Mouse (Mus musculus) heart, postnatal 36 days (tissue): Measurements from ENCODE around the gene Samhd1. TPM values are rescaled to one million over a fixed set of nuclear protein-coding genes. Genes with fewer than 3 reads are reported as not detected.

ENCODE experiments used
- DNase-seq, 2 experiments: peaks; one replicate each; pipeline ENCODE4 v3.0.0; 2021 to 2022
- intact Hi-C: fragments of 180-260 bp; cut with DNase I; formaldehyde crosslinking; loops from one replicate; pipeline ENCODE4 v1.15.1; 2025
- total RNA-seq, 2 experiments: library from RNA; stranded (reverse); gene quantifications; 2 replicates each; pipeline ENCODE4 v1.2.3; 2021

Samhd1 gene
- total RNA-seq, 2 experiments from 2014 or later: 21.9 to 29.5 TPM

DNA sequence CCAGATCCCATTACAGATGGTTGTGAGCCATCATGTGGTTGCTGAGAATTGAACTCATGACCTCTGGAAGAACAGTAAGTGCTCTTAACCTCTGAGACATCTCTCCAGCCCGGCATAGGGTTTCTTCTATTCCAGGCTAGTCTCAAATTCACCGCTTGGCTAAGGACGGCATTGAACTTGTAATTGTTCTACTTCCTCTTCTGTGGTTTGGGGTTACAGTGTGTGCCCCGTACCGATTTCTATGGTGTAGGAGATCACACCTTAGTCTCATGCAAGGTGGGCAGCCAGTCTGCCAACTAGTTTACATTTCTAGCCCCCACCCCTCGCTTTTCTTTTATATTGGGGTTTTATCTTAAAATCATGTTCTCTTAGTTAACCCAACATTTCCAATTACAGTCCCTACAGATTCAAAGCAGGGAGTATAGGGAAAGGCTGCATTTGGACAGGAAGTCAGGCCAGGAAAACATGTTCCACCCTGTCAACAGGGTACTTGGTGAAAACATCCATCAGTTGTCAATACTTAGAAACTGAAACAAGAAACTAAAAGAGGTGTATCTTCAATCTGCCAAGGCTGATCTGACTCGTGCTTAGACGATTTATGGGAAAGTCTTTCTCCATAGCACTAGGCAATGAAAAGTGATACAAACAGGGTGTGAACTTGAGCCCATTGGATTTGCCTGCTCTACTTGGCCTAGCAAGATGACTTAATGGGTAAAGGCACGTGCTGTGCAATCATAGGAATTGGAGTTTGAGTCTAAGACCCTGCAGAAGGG is 3.1 kb upstream of the Samhd1 start:
- DNase-seq: no peak
- intact Hi-C loops: loop anchor here (5.0 kb wide), 1 partner anchor 64 kb away; the partner anchor contains the start of gene Rbl1

DNA sequence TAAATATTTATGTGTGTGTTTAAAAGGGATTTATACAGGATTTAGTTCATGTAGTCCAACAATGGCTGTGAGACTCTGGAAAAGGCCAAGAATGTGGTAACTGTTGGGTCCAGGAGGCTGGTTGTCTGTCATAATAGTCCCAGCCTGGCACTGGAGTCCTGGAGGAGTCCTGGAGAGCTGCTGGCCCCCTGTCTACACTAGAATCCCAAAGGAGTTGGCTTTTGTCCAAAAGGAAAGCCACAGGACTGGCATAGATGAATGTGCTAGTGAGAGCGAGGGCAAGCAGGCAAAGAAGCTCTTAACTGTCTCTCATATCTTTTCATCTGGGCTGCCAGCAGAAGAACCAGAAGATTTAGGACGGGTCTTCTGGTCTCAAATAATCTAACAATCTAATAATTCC is 1.6 kb upstream of the Samhd1 start:
- intact Hi-C loops: loop anchor here (5.0 kb wide), 1 partner anchor 66 kb away; the partner anchor contains the start of gene Rbl1
- DNase-seq: no peak

DNA sequence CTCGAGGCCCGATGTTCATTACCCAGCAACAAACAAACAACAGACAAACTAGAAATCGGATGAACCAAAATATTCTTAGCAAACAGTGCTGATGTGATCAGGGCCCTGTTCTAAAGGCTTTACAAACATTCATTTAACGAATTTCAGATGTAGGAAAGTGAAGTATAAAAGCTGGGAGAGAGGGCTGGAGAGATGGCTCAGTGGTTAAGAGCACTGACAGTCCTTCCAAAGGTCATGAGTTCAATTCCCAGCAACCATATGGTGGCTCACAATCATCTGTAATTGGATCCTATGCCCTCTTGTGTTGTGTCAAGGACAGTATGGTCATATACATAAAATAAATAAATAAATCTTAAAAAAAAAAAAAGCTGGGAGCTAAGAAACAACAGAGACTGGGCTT is 1.1 kb upstream of the Samhd1 start:
- intact Hi-C loops: loop anchor here (5.0 kb wide), 1 partner anchor 66 kb away; the partner anchor contains the start of gene Rbl1

DNA sequence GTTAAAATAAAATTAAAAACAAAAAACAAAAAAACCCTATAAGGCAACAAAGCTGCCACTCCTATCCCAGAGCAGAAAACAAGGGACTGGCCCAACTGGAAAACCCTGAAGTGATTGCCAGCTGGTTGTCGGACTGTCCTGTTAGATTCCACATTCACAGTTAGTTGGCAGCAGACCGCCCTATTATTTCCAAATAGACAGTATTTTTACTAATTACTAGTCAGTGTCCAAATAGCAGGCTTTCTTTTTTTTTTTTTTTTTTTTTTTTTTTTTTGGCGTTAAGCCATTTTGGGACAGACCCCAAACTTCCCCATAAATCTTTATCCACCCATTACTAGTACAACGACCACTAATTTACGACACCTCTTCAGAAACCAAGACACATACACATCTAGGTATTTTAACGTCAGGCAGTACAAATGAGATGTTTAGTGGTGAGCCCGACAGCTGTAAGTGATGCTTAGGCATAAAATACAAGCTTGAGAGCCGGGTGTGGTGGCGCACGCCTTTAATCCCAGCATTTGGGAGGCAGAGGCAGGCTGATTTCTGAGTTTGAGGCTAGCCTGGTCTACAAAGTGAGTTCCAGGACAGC is 560 bp upstream of the Samhd1 start:
- DNase-seq: no peak
- intact Hi-C loops: loop anchor here (5.0 kb wide), 1 partner anchor 67 kb away; the partner anchor contains the start of gene Rbl1

More for the DNA sequence above, 1.1 kb upstream of the Samhd1 start:
- DNase-seq: no peak

DNA sequence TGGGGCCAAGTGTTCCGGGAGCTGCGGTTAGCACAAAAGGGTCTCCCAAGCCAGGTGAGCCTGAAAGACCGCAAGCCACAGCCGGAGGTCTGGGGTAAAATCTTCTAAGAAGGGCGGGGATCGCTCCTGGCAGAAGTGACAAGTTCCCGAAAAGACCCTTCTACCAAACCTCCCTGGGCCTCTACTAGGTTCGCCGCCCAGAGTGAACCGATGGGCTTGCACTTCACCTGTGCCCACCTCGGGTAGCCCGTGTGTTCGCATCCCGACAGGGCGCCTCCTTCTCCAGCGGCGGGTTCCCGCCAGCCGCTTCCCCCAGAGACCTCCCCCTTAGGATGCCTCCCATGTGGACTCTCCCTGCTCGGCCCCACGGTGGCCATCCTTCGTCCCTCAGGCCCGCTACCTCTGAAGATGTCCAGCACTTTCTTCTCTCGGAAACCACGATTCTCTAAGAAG is 560 bp downstream of the Samhd1 start:
- intact Hi-C loops: no loop called here
- no peak for DNase-seq

DNA sequence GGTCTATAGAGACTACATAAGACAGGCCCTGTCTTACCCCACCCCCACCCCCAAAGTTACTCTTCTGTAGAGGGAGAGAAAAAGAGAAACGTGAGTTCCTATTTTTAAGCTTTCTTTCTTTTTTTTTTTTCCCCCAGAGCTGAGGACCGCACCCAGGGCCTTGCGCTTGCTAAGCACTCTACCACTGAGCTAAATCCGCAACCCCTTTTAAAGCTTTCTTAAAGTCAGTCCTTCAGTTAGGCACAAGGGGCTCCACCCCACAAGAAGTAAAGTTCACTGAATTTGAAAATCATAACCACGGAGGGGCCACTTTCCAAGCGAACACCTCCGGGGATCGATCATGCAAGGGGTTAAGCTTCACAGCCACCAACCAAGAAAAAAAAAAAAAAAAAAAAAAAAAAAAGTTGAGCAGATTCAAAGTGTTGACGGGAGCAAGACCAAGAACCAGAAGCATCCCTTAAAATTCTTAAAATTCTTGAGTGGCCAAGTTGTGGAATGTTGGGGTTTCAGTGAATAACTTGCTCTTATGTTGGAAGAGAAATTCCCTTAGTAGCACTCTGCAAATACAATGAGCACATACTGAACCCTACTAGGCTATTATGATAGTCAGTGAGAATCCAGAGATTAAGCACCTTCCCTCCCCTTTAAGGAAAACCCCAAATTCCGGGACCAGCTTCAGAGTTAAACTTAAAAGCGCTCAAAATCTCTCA is 1.1 kb downstream of the Samhd1 start:
- peak in 1 of 2 experiments; percentile 6 for DNase-seq
- intact Hi-C loops: no loop called here

DNA sequence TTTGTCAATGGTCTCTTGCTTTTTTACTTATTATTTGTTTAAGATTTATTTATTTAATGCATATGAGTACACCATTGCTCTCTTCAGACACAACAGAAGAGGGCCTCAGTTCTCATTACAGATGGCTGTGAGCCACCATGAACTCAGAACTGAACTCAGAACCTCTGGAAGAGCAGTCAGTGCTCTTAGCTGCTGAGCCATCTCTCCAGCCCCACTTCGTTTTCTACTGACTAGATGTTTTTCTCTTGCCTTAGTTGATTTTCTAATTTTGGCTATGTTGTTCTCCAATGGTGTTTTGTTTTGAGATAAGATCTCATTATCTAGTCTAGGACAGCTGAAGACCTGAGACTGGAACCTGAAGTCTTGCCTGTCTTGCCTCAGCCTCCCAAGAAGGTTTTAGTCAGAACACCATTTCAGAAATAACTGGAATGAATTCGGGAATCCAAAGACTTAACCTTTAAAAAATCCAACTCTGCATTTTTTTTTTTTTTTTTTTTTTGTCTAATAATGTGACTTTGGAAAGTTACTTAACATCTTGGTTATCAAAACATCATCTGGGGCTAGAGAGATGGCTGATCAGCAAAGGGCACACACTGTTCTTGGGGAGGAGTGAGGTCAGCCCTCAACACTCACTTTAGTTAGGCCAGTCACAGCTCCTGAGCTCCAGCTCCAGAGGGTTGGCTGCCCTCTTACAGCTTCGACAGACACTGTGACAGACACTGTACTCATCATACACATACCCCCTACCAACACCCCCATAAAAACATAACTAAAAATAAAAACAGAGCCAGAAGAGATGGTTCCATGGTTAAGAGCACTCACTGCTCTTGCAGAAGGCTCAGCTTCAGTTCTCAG is 2.2 kb downstream of the Samhd1 start:
- no peak for DNase-seq
- intact Hi-C loops: no loop called here

DNA sequence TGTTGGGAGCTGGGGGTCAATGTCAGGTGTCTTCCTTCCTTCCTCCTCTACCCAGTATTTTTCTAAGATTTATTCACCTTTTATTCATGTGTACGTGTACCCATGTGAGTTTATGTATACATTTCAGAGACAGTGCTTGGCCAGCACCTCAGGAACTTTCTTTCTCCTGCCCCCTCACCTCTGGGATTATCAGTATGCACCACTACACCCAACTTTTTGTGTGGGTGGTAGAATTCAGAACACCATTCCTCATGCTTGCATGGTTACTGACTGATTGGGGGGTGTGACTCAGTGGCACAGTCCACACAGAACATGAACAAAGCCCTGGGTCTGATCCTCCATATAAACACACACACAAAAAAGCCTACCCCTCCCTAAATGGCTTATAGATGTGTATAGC is 3.0 kb downstream of the Samhd1 start:
- intact Hi-C loops: no loop called here
- DNase-seq: no peak

DNA sequence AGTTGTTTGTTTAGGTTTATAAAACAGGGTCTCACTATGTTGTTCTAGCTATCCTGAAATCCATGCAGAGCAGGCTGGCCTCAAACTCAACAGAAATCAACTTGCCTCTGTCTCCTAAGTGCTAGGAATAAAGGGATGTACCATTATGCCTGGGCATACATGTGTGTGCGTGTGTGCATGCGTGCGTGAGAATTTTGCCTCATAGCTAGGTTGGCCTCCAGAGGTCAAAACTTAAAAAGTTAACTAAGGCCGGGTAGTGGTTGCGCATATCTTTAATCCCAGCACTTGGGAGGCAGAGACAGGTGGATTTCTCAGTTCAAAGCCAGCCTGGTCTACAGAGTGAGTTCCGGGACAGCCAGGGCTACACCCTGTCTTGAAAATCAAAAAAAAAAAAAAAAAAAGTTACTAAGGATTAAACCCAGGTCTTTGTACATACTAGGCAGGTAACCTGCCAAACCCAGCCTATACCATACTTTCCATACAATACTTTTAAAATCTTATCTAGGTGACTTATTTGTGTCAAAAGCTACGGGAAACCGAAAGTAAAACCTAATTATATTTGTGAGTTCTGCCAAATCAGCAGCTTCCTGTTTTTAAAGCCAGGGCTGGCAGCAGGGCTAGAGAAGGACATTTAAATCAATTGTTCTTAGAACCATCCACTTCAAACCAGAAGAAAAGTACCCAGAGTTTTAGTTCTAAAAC is 4.1 kb downstream of the Samhd1 start:
- peak; percentile 32 to 46 for DNase-seq
- intact Hi-C loops: no loop called here

DNA sequence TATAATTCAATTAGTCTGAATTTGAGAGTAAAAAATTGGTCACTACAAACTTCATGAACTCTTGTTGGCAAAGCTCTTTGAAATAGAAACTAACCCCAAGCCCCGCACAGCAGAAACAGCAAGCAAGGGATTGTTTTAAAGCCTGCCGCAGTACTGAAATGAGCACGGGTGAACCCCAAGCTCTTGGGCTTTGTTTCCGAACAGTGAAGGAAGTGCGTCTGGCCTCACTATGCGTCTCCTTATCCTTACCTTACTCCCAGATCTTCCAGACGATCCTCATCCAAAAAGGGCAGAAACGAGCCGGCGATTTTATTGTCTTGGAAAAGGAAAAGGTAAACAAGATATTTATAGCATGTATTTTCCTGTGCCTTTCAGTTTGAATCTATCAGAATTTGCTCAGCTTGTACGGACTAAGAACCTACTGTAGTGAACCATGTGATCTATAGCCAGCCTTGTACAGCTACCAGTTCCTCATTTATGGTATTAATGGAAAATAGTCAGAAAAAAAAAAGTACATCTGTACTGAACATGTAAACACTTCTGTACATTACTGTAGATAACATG is 5.4 kb downstream of the Samhd1 start:
- no peak for DNase-seq
- intact Hi-C loops: no loop called here

DNA sequence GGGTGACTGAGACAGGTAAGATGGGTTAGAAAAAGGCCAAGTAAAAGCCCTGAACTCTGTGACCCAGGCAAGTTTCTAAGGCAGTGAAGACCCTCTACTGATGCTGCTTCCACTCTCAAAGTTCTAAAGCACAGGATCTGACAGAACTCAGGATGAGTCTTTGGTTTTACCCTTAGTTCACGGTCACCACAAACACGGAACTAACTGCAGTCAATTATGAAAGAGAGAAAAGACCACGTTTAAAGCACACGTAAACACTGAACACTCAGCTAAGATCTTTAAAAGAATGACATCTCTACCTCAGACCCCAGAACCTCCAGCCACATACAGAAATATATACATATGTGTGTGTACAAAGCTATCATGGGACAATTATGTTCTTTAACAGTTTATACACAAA is 6.0 kb downstream of the Samhd1 start:
- intact Hi-C loops: no loop called here

DNA sequence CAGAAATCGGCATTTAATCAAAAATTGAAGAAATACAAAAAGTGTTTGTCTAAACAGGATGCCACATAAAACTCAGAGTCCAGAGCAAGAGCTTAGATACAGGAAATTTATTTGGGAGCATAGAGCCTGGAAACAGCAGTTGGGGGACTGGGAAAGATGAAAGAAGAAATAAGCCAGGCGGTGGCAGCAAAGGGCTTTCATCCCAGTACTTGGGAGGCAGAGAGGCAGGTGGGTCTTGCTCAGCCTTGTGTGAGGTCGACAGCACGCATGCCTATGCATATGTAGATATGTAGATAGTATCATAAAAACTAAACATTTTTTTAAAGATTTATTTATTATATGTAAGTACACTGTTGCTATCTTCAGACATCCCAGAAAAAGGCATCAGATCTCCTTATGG is 7.0 kb downstream of the Samhd1 start:
- intact Hi-C loops: no loop called here
- no peak for DNase-seq

More for the DNA sequence above, 6.0 kb downstream of the Samhd1 start:
- DNase-seq: no peak

DNA sequence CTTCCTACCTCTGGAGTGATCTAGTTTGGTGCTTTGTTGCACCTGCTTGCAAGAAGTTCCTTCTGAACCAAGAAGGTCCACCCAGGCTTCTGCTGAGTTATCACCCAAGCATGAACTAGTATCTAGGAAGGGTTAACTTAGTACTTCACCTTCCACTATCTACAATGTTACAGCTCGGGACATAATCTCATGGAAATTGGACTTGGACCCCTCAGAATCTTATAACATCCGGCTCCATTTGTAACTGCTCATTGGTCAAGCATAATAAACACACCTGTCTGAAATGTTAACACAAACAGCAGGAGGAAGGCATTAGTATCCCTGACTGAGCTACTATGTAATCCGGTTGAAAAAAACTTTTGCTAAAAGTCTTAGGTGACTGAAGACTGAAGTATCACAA is 7.7 kb downstream of the Samhd1 start:
- intact Hi-C loops: no loop called here
- no peak for DNase-seq

DNA sequence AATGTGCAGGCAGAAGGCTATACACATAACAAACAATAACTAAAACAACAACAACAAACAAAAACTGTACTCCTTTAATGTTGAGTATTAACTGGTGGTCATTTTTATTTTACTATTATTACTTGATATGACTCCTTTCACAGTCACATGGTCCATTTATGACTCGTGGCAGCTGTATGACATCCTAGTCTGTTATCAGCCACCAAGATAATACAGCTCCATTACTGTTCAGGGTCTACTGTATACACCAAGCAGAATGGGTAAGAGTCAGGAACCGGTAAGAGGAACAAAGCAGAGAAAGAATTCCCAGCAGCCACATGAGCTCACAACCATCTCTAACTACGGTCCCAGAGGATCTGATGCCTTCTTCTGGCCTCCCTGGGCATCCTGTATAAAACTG is 9.8 kb downstream of the Samhd1 start:
- intact Hi-C loops: no loop called here
- no peak for DNase-seq

DNA sequence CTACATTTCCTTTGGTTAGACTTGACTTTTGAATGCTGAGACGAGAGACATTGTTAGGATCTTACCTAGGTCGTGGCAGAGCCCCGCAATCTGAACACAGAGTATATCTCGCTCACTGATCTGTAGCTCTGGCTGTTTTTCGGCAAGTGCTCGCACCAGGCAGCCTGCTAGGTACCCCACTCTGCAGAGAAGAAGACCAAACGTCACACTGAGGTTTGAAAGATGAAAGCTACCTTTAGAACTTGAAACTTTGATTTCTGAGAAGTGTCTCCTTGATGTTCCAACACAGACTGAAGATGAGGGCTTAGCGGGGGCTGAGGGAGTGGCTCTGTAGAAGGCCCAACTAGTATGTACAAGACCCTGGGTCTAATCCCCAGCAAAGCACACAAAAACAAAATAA is 13.3 kb downstream of the Samhd1 start:
- DNase-seq: no peak
- intact Hi-C loops: no loop called here

DNA sequence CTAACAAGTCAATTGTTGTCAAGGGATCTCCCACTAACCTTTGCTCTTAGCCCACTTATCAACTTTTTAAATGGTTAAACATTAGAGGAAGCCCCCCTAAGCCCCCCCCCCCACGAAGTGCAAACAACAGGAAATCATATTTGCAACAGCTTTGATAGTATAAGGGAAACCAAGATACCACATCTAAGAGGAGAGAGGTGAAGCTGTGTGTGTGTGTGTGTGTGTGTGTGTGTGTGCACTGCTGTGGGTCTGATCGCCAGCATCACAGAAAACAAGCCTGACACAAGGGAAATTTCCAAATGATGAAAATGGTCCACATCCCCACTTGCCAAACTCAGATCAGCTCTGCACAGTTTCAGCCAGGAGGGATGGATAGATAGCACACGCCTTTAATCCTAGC is 16.0 kb downstream of the Samhd1 start:
- intact Hi-C loops: no loop called here

DNA sequence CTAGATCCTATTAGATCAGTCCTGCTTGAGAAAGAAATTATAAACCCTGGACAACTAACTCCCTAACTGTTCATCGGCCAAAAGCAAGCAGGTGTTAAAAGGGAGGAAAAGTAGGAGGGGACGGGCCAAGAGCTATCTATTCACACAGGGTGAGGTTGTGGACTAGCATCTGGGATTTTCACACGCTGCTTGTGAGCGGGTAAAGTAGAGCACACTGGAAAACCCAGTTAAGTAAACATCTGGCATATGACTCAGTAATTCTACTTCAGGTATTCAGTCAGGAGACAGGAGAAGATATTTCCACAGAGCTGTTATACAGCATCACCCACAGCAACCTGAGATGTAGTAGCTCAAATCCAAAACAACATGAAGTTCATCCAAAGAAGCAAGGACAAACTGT is 16.5 kb downstream of the Samhd1 start:
- DNase-seq: no peak
- intact Hi-C loops: no loop called here

More for the DNA sequence above, 16.0 kb downstream of the Samhd1 start:
- no peak for DNase-seq

DNA sequence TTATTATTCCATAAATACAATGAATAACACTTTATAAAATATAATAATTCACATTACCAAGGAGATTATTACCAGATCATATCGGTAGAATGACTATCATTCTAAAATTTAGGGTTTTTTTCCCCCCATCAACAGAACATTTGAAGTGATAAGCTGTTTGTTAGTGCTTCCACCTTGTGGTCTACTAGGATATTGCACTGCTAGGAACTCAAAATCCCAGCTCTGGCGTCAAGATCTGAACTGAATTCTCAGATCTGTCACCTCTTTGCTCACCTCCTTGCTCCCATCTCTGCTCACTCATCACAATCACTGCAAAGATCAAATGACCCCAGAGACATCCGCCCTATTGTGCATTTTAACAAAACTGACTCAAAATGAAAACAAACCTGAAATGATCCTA is 18.1 kb downstream of the Samhd1 start:
- DNase-seq: no peak
- intact Hi-C loops: no loop called here

DNA sequence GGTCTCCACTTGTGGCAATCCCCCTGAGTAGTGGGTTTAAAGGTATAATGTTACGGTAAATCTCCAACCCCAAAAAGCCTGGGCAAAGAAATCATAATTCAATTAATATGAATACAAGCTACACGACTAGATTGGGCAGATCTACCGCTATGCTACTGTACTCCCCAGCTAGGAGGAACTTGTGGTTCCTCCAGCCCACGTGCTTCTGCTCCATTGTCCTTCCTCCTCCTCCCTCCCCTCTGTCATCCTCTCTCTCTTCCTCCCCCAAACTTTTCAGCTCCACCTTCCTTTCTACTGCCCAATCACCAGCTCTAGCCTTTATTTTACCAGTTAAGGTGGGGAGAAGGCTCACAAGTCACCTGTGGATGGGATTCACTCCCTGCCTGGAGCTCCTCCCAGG is 26.8 kb downstream of the Samhd1 start:
- intact Hi-C loops: no loop called here
- no peak for DNase-seq

DNA sequence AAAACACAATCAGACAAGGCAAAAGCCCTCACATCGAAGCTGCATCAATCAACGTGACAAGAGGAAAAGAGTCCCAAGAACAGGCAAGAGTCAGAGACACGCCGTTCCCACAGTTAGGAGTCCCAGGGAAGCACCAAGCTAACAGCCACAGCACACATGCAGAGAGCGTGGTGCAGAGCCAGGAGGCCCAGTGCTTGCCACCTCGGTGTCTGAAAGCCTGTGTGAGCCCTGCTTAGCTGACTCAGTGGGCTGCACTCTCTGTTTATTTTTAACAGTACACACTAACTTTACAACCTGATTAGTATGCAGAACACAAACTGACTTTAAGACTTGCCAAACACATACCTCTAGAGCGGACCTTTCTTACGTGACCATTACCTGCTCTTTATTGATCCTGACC is 30.6 kb downstream of the Samhd1 start:
- intact Hi-C loops: no loop called here
- no peak for DNase-seq
